Mouse (Mus musculus): ENCODE data around the gene Cdr2. TPM values are rescaled to one million over a fixed set of nuclear protein-coding genes. Genes with fewer than 3 reads are reported as not detected.
A peak's percentile ranks its signal among the peaks of the same experiment; 100 is the strongest.
"Not testable (repeated sequence)": the region's sequence is repeated elsewhere in the genome, so short reads cannot be mapped to it uniquely, and the experiment has no call there.

Cdr2 gene
- 23.2 and 24.6 TPM in 2 replicates for polyA plus RNA-seq (2011; ENCODE audit: insufficient read depth, insufficient read length, low read depth, missing spikeins)

GRCm38 (mm10) chr7:120982200-120982841, at the start of gene Cdr2, which contains the start of gene Mfsd13b:
TSS of gene Cdr2 (minus strand) at chr7:120982312.
TSS of gene Mfsd13b (plus strand) at chr7:120982509.
- H3K9ac ChIP-seq (ENCODE audit: low read depth, poor library complexity, severe bottlenecking): peak within 1 kb of the TSS; percentile 80

GRCm38 (mm10) chr7:121029947-121030346, 47.8 kb upstream of the Cdr2 start:
- not testable (repeated sequence) for H3K27me3 ChIP-seq (ENCODE audit: control insufficient read depth, insufficient read depth, low read length, poor library complexity, severe bottlenecking); H3K27ac ChIP-seq (ENCODE audit: insufficient read depth, low read length); H3K4me1 ChIP-seq (ENCODE audit: control insufficient read depth, insufficient read depth, low read length); H3K9me3 ChIP-seq (replicated peaks; ENCODE audit: control insufficient read depth, insufficient read depth, low read length, poor library complexity, severe bottlenecking); H3K36me3 ChIP-seq (ENCODE audit: control insufficient read depth, insufficient read depth, low read length, poor library complexity, severe bottlenecking); H3K4me3 ChIP-seq (ENCODE audit: low read depth, low read length); H3K9ac ChIP-seq (ENCODE audit: low read depth, poor library complexity, severe bottlenecking)

More at GRCm38 (mm10) chr7:120982200-120982841, at the start of gene Cdr2, which contains the start of gene Mfsd13b:
- no peak within 1 kb of the TSS for H3K27ac ChIP-seq (ENCODE audit: insufficient read depth, low read length)
- no peaks in the 10 kb centered on the region for H3K36me3 ChIP-seq (ENCODE audit: control insufficient read depth, insufficient read depth, low read length, poor library complexity, severe bottlenecking)
- H3K9me3 ChIP-seq (replicated peaks; ENCODE audit: control insufficient read depth, insufficient read depth, low read length, poor library complexity, severe bottlenecking): no peaks in the 10 kb centered on the region
- TF ChIP-seq EP300 (IDR thresholded peaks at IDR 0.05; ENCODE audit: insufficient read depth, low read depth, low read length) (no peak), POLR2A (IDR thresholded peaks at IDR 0.05; ENCODE audit: insufficient read depth, low read length) (peak; percentile 77), CTCF (IDR thresholded peaks at IDR 0.05; ENCODE audit: low read depth, low read length) (no peak)
- no peaks in the 10 kb centered on the region for H3K27me3 ChIP-seq (ENCODE audit: control insufficient read depth, insufficient read depth, low read length, poor library complexity, severe bottlenecking)
- H3K4me3 ChIP-seq (ENCODE audit: low read depth, low read length): peak within 1 kb of the TSS; percentile 89
- H3K4me1 ChIP-seq (ENCODE audit: control insufficient read depth, insufficient read depth, low read length): no peaks in the 10 kb centered on the region

- Histone ChIP-seq H3K9me3 (replicated peaks; ENCODE audit: control insufficient read depth, insufficient read depth, low read length, poor library complexity, severe bottlenecking) (no peaks in the 10 kb centered on the region), H3K27ac (ENCODE audit: insufficient read depth, low read length) (no peak overlapping the region), H3K4me1 (ENCODE audit: control insufficient read depth, insufficient read depth, low read length) (no peaks in the 10 kb centered on the region), H3K9ac (ENCODE audit: low read depth, poor library complexity, severe bottlenecking) (no peak overlapping the region), H3K27me3 (ENCODE audit: control insufficient read depth, insufficient read depth, low read length, poor library complexity, severe bottlenecking) (no peaks in the 10 kb centered on the region; the same call in 1 of the 2 replicates), H3K4me3 (ENCODE audit: low read depth, low read length) (no peak overlapping the region), H3K36me3 (ENCODE audit: control insufficient read depth, insufficient read depth, low read length, poor library complexity, severe bottlenecking) (no peaks in the 10 kb centered on the region)
- TF ChIP-seq CTCF (IDR thresholded peaks at IDR 0.05; ENCODE audit: low read depth, low read length) (no peak), EP300 (IDR thresholded peaks at IDR 0.05; ENCODE audit: insufficient read depth, low read depth, low read length) (no peak), POLR2A (IDR thresholded peaks at IDR 0.05; ENCODE audit: insufficient read depth, low read length) (no peak)
Observed at GRCm38 (mm10) chr7:121026300-121026699, 44.2 kb upstream of the Cdr2 start.

- no peak overlapping the region for H3K4me3 ChIP-seq (ENCODE audit: low read depth, low read length)
- no peaks in the 10 kb centered on the region for H3K36me3 ChIP-seq (ENCODE audit: control insufficient read depth, insufficient read depth, low read length, poor library complexity, severe bottlenecking)
- H3K4me1 ChIP-seq (ENCODE audit: control insufficient read depth, insufficient read depth, low read length): no peaks in the 10 kb centered on the region
- TF ChIP-seq EP300 (IDR thresholded peaks at IDR 0.05; ENCODE audit: insufficient read depth, low read depth, low read length): no peak
- no peak overlapping the region for H3K9ac ChIP-seq (ENCODE audit: low read depth, poor library complexity, severe bottlenecking)
- H3K27me3 ChIP-seq (ENCODE audit: control insufficient read depth, insufficient read depth, low read length, poor library complexity, severe bottlenecking): no peaks in the 10 kb centered on the region; the same call in 1 of the 2 replicates
- H3K27ac ChIP-seq (ENCODE audit: insufficient read depth, low read length): no peak overlapping the region
- H3K9me3 ChIP-seq (replicated peaks; ENCODE audit: control insufficient read depth, insufficient read depth, low read length, poor library complexity, severe bottlenecking): no peaks in the 10 kb centered on the region
Observed at GRCm38 (mm10) chr7:121025221-121026008, 43.3 kb upstream of the Cdr2 start.

GRCm38 (mm10) chr7:121020277-121020676, 38.2 kb upstream of the Cdr2 start:
- H3K9me3 ChIP-seq (replicated peaks; ENCODE audit: control insufficient read depth, insufficient read depth, low read length, poor library complexity, severe bottlenecking): no peaks in the 10 kb centered on the region
- no peak overlapping the region for H3K27ac ChIP-seq (ENCODE audit: insufficient read depth, low read length)
- TF ChIP-seq POLR2A (IDR thresholded peaks at IDR 0.05; ENCODE audit: insufficient read depth, low read length) (no peak), CTCF (IDR thresholded peaks at IDR 0.05; ENCODE audit: low read depth, low read length) (peak; percentile 50), EP300 (IDR thresholded peaks at IDR 0.05; ENCODE audit: insufficient read depth, low read depth, low read length) (no peak)
- no peaks in the 10 kb centered on the region for H3K27me3 ChIP-seq (ENCODE audit: control insufficient read depth, insufficient read depth, low read length, poor library complexity, severe bottlenecking)
- H3K9ac ChIP-seq (ENCODE audit: low read depth, poor library complexity, severe bottlenecking): no peak overlapping the region
- no peaks in the 10 kb centered on the region for H3K36me3 ChIP-seq (ENCODE audit: control insufficient read depth, insufficient read depth, low read length, poor library complexity, severe bottlenecking)
- no peaks in the 10 kb centered on the region for H3K4me1 ChIP-seq (ENCODE audit: control insufficient read depth, insufficient read depth, low read length)
- H3K4me3 ChIP-seq (ENCODE audit: low read depth, low read length): no peak overlapping the region

- no peak overlapping the region for H3K9ac ChIP-seq (ENCODE audit: low read depth, poor library complexity, severe bottlenecking)
- H3K9me3 ChIP-seq (replicated peaks; ENCODE audit: control insufficient read depth, insufficient read depth, low read length, poor library complexity, severe bottlenecking): no peaks in the 10 kb centered on the region
- H3K4me1 ChIP-seq (ENCODE audit: control insufficient read depth, insufficient read depth, low read length): no peaks in the 10 kb centered on the region
- no peak overlapping the region for H3K4me3 ChIP-seq (ENCODE audit: low read depth, low read length)
- no peak overlapping the region for H3K27ac ChIP-seq (ENCODE audit: insufficient read depth, low read length)
- TF ChIP-seq POLR2A (IDR thresholded peaks at IDR 0.05; ENCODE audit: insufficient read depth, low read length) (no peak), EP300 (IDR thresholded peaks at IDR 0.05; ENCODE audit: insufficient read depth, low read depth, low read length) (no peak), CTCF (IDR thresholded peaks at IDR 0.05; ENCODE audit: low read depth, low read length) (no peak)
- no peaks in the 10 kb centered on the region for H3K27me3 ChIP-seq (ENCODE audit: control insufficient read depth, insufficient read depth, low read length, poor library complexity, severe bottlenecking)
- no peaks in the 10 kb centered on the region for H3K36me3 ChIP-seq (ENCODE audit: control insufficient read depth, insufficient read depth, low read length, poor library complexity, severe bottlenecking)
Observed at GRCm38 (mm10) chr7:121018778-121019177, 36.7 kb upstream of the Cdr2 start.
